Mouse (Mus musculus): ENCODE measurements at regions not wholly inside any gene's neighbourhood (a gene's known extent, or its start where the extent isn't known, plus 50 kb on each side); places are given as distances from the start of the nearest gene placed in this dataset.
A peak's percentile ranks its signal among the peaks of the same experiment; 100 is the strongest.

DNA sequence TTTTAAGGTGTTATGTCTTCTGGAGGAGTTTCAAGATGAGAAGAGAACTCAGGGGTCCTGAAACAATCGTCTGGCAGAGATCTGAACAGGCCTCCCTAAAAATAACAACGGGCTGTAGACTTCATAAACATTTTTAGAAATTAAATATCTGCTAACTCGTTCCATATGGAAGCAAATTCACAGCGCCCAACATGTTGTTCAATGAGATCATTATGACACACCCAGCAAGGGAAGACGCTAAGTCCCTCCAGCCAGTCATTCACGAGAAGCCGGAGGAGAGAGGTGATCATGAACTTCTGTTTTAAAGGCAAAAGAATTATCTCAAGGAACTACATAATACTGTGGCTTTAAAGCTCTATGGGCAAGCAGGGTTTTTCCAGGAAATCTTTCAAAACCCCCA, 334.8 kb downstream of the Efna5 start:
- DNase-seq = no peak

- DNase-seq = no peak
These were observed 335.8 kb downstream of the Efna5 start for GRCm38 (mm10) chr17:62545330-62545729.

DNA sequence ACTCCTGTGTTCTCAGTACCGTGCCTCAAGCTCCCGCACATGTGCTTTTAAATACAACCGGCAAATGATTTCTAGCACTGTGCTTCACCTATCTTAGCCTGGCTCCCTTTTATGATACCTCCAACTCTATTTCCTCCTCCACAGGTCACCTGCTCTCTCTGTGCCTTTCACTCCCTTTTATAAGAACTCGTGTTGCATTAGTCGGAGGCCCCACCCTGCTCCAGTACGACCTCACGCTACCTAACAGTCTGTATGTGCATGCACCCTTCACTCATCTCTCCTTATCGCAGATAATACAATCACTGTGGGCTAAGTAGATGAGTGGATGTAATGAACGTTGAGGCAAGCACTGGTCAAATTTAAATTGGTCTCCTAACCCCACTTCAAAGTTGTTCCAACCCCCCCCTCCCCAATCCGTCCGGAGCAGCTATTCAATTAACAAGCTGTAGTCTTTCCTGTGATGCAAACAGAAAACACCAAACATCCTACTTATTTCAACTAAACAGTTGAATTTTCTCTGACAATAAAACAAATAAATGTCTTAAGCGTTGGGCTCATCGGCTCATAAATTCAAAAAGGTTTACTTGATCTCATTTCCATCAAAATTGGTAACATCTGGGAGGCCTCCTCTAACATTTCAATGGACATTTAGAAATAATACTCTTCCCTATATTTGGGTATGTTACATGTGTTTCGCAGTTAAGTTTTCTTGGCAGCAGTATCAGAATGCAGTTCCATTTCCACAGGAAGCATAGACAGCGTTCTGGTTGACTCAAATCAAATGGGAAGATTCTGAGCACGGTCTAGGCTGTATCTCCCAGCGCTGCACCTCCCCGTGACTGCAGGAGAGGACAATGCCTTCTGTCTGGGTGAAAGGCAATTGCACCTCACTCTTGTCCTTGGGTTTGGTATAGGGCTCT, 337.8 kb downstream of the Efna5 start:
- no peak for DNase-seq

DNA sequence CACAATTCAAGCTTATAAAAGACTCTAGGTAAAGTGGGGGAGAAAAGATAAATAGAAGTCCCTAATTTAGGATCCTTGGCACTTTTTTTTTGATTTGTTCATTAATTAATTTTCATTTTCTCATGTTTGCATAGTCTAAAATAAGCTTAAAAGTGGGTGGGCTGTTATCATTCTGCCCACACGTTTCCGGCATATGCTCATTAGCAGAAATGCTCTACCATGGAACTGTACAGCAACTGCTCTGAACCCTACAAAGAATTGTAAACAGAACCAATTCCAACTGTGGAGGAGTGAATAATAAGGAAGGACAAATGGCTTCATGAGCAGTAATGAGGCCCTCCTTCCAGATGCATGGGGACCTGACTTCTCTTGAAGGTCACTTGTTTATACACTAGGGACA, 351.2 kb downstream of the Efna5 start:
- DNase-seq = no peak

- no peak for DNase-seq
These were observed 353.6 kb downstream of the Efna5 start for GRCm38 (mm10) chr17:62527556-62527955.

DNA sequence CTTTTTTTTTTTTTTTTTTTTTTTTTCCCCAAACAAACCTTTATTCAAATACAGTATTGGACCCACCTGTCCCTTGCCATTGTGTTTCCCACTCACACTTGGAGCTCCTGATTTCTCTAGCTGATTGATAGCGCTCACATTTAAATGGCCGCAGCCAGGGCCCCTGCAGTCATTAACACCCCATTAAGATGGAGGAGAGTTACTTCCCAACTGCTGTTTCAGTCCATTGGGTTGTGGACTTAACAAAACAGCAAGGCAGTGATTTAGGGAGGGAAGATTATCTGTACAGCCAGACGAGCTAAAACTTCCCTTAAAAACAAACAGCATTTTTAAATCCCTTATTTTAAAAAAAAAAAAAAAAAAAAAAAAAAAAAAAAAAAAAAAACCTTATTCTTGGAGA, 367.5 kb downstream of the Efna5 start:
- DNase-seq = no peak

DNA sequence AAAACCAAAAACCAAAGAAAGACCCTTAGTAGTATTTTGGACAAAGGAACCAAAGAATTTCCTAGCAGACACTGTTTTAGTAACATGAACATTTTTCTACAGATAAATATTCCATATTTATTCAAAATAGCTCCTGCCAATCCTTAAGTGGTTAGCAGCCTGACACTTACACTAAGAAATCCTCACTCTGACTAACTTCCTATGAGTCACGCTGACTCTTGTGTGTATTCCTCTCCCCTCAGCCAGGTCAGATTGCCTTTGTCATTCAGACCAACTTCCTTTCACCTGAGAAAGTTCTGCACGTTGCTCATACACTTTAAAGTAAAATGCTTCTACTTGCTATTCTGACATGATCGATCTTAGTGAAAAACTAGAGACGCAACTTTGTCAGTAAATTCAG, 370.9 kb downstream of the Efna5 start:
- no peak for DNase-seq

- DNase-seq = no peak
These were observed 373.2 kb downstream of the Efna5 start for GRCm38 (mm10) chr17:62507766-62508485.

DNA sequence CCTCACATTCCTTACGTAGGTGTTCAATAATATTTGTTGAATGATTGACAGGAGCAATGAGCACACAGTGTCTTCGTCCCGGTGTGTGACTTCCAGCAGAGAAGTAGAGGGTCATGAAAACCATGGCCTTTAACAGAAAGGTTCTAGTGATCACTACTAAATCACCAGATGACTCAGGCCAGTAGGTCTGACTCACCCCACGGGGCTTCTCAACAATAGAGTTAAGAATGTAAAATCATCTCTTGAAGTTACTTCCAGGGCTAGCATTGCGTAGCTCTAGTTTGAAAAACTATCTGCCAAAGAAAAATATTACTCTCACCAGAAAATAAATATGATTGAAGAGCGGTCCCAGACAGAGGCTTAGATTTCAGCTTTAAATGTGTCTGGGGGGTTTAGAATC, 376.4 kb downstream of the Efna5 start:
- DNase-seq = no peak

- no peak for DNase-seq
These were observed 410.4 kb downstream of the Efna5 start for GRCm38 (mm10) chr17:62470739-62471138.

DNA sequence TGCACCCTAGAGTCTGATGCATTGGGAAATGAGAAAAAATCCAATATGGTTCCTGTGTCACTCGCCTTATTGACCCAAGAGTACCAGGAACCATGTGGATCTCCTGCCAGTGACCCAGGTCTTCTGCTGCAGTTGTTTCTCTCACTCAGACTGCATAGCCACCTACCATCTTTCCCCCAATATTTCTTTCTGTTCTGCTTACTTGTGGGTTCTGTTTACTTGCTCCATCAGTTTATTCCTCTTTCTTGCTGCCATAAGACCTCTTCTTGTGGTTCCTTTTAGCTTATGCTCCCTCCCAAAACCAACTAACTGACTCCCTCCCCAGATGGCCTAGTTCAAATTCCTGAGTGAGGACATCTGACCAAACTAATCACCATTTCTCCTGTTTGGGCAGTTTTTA, 411.8 kb downstream of the Efna5 start:
- DNase-seq = no peak

DNA sequence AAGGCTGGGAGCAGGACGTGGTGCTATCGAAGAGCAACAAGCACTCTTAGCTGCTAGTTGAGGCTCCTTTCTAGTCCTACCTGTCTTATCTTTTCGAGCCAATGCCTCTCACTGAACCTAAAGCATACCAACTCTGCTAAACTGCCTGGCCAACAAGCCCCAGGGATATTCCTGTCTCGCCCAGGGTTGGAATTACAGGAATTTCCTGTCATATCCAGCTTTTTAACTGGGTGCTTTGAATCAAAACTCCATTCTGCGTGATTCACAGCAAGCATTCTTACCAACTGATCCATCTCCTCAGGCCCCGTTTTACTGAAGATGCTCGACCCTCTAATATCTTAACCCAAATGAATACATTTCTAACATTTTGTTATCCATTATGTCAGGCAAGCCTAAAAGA, 412.3 kb downstream of the Efna5 start:
- no peak for DNase-seq

GRCm38 (mm10) chr17:62467072-62467471, 414.0 kb downstream of the Efna5 start:
- no peak for DNase-seq

- no peak for DNase-seq
These were observed 416.1 kb downstream of the Efna5 start for GRCm38 (mm10) chr17:62464994-62465393.

DNA sequence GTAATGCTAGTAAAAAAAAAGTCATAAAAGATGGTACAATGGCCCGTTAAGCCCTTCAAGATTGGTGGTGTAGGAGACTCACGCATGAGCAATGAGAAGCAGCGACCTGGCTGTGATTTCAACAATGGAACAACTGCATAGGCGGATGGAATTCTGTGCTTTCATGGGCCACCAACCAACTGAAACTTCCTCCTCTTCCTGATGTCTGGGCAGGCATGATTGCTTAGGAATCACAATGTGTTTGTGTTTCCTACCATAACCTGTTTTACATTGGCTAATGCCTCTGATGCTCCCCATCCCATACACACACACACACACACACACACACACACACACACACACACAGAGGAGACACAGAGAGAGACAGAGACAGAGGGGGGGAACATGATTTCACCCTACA, 416.9 kb downstream of the Efna5 start:
- DNase-seq = no peak

GRCm38 (mm10) chr17:62461304-62462245, 419.5 kb downstream of the Efna5 start:
- DNase-seq = no peak

DNA sequence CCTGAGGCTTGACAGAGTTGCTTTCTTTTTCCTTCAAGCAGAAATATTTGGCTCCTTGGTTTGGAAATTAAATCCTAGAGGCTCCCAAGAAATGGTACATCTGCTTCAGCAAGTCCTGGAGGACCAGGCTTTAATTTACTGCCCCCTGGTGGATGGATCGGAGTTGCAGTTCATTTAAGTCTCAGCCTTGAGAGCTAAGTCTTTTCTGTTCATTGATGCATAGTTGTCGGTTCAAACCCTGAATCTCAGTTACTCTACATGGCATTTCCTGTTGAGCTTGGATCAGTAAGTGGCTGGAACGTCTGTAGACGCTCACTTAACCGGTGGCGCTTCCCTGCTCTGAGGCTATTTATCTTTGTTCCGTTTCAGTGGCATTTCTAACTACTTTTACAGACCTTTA, 422.2 kb downstream of the Efna5 start:
- DNase-seq = peak; percentile 11 to 27

GRCm38 (mm10) chr17:62438045-62438444, 443.1 kb downstream of the Efna5 start:
- DNase-seq = no peak

DNA sequence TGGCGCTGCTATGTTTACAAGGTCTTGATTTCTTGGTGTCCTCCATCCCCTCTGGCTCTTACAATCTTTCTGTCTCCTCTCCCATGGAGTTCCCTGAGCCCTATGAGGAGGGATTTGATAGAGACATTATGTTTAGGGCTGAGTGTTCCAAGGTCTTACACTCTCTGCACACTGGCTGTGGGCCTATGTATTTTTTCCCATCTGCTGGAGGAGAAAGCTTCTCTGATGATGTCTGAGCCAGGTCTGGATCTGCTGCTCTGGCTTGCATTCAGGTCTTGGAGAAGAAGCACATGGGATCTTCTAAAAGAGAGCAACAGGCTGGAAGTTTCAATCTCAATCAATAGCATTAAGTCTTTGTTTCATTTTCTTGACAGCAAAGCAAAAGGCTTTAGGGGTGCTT, 445.1 kb downstream of the Efna5 start:
- no peak for DNase-seq

DNA sequence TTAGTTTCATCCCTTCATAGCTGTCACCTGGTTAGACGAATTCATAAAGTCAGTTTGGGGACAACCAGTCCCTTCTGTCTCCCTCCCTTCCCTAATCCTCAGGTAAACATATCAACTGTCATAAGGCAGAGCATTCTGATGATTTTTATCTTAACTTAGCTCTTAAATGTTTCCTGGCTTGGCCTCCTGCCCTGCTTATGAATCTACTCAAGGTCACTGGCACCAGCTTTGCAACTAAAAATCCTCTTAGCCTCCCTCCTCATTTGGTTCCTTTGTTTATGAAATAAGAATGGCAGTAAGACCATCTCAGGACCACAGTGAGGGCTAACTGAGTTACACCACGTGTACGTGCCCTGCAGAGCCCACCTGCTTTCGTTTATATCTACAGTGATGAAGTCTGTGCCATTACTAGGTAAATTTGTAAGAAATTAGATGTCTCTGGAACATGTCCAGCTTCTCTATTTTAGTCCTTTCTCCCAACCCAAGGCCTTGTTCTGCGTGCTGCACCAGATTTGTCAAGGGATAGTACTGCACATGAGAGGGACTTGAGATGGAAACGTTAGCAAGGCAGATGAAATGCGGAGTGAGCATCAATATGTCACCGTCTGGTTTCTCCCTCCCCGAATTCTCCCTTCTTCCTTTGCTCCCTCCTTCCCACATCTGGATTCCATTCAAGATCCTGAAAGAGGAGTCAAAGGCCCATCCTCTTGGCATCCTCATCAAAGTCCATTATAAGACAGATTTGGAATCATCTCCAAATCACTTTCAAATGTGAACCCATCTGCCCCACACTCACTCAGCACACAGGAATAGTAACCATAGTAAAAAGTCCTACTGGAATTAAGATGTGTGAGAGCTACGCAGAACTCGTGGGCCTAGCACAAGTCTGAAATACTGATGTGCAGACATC, 457.4 kb downstream of the Efna5 start:
- DNase-seq = no peak

GRCm38 (mm10) chr17:62417584-62417983, 463.5 kb downstream of the Efna5 start:
- DNase-seq = no peak

- no peak for DNase-seq
These were observed 466.0 kb downstream of the Efna5 start for GRCm38 (mm10) chr17:62415152-62415551.

All from thymus, postnatal 36 days (tissue).